Mouse (Mus musculus): Measurements from ENCODE around the gene Cage1. TPM values are rescaled to one million over a fixed set of nuclear protein-coding genes. Genes with fewer than 3 reads are reported as not detected.

The Cage1 gene
- polyA plus RNA-seq, 1 experiment from 2014 or later, result 2.4 TPM

DNA sequence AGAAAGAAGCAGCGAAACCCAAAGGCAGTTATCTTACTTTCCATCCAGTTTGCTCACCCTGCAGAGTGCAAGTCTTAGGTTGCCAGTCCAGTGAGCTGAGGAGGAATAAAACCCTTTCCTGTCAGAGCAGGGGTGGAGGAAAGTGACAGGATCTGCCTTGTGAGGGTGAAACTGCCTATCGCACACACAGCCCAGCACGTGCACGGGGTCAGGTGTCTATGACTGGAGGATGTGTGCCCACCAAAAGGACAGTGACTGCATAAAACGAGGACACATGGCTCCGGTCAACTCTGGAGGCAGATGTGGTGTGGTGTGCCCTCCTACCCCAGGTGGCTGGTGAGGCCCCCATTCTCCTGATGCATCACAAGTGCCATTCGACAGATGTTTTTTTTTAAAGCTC is 76.9 kb downstream of the Cage1 start:
- Histone ChIP-seq H3K27me3 (peaks cover 11% of the 10 kb centered on the region), H3K4me3 (no peak overlapping the region), H3K9me3 (no peaks in the 10 kb centered on the region), H3K36me3 (no peaks in the 10 kb centered on the region), H3K27ac (no peak overlapping the region), H3K9ac (no peak overlapping the region), H3K4me1 (replicated peaks) (peaks cover 12% of the 10 kb centered on the region), H3K4me2 (no peak overlapping the region)
- no peak for ATAC-seq (ENCODE audit: low FRiP score)
- 88% methylated on average over 7 of the region's 7 CpGs for WGBS

DNA sequence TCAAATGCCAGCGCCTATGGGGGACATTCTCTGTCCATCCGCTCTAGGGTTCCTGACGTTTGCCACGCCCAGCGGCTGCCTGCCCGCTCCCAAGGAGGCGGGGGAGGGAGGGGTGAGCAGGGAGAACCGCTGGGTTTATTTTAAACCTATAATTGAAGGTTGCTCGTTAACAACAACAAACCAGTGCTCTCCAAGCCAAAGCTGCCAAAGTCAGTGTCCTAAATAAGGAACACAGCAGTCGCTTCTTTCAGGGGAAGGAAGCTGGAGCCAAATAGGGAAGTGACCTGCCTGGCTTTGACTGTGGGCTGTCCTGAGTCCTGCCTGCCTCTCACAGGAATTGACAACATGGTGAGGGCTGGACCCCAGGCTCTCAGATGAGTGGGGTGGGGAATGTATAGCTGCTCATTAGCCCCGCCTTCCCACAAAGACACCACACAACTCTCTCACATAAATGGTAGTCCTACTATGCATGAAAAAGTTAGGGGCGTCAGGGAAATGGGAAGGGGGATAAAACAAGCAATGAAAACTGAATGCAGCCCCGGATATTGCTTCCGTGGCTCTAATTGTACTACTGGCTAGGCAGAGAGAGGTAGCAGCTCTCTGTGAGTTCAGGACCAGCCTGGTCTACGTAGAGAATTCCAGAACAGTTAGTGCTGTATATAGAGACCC is 77.5 kb downstream of the Cage1 start:
- H3K4me3 ChIP-seq, result no peak overlapping the region
- no peaks in the 10 kb centered on the region for H3K9me3 ChIP-seq
- H3K27ac ChIP-seq, result no peak overlapping the region
- no peak overlapping the region for H3K4me2 ChIP-seq
- no peak overlapping the region for H3K9ac ChIP-seq
- no peak for ATAC-seq (ENCODE audit: low FRiP score)
- H3K36me3 ChIP-seq, result no peaks in the 10 kb centered on the region
- 80% methylated on average over 15 of the region's 15 CpGs for WGBS
- peaks cover 6% of the 10 kb centered on the region for H3K27me3 ChIP-seq
- peaks cover 9% of the 10 kb centered on the region for H3K4me1 ChIP-seq (replicated peaks)

DNA sequence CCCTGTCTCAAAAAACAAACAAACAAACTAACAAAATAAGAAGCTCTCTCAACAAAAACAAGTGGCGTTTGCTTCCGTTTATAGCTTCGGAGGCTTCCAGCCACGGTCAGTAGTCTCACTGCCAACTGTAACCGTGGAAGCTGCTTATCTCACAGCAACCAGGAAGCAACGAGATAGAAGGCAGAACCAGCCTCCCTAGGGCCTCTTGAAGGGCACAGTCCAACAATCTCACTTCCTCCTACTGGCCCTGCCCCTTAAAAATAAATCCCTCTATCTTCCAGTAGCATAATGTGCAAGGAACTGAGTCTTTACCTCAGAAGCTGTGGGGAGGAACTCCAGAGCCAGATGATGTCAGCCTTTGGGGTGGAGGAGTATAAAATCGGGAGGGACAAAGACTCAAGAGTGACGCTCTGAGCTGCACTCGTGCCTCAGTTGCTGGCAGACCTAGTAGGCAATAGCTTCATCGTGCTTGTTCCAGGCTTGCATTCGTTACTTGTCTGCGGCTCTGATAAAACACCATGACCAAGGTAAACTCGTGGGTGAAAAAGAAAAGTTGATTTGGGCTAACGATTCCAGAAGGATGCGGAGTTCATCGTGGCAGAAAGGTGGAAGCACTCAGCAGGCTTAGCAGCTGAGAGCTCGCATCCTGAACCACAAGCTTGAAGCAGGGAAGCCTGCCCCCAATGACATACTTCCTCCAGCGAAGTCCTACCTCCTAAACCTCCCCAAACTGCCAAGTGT is 78.2 kb downstream of the Cage1 start:
- Histone ChIP-seq H3K4me2 (no peak overlapping the region), H3K36me3 (no peaks in the 10 kb centered on the region), H3K4me3 (no peak overlapping the region), H3K9ac (no peak overlapping the region), H3K4me1 (replicated peaks) (peaks cover 2% of the 10 kb centered on the region), H3K27me3 (no peaks in the 10 kb centered on the region), H3K9me3 (no peaks in the 10 kb centered on the region), H3K27ac (no peak overlapping the region)
- no peak for ATAC-seq (ENCODE audit: low FRiP score)
- 90% methylated on average over 18 of the region's 18 CpGs for WGBS

Small RNA genes lying within 50 kb of the gene (microRNA-seq; reads per million reads assigned to microRNA genes)
- not detected for gene Gm27387

Other genes with a start within 250 kb of the Cage1 start
- 67.2 and 70.0 TPM in 2 replicates for gene Ssr1, start 42.9 kb downstream of the Cage1 start, polyA plus RNA-seq (2015; fragmentation: Nextera tagmentation; extraction: Ambion mirVana)
- 62.7 and 63.8 TPM in 2 replicates for gene Riok1, start 74 bp downstream of the Cage1 start, polyA plus RNA-seq (2015; fragmentation: Nextera tagmentation; extraction: Ambion mirVana)
- gene Dsp, start 114.2 kb upstream of the Cage1 start, polyA plus RNA-seq (2015; fragmentation: Nextera tagmentation; extraction: Ambion mirVana), result 0.30 and 0.31 TPM in 2 replicates
- 29.1 and 32.4 TPM in 2 replicates for gene Snrnp48, start 167.9 kb upstream of the Cage1 start, polyA plus RNA-seq (2015; fragmentation: Nextera tagmentation; extraction: Ambion mirVana)

All from hindbrain, embryonic 13.5 days (tissue).